Mouse (Mus musculus) retina, postnatal 1 day (tissue): Measurements from ENCODE around the gene Ccdc114.

ENCODE experiments used
- DNase-seq: peaks from one replicate; pipeline ENCODE4 v3.0.0-alpha.2; 2012

Ccdc114 gene

DNA sequence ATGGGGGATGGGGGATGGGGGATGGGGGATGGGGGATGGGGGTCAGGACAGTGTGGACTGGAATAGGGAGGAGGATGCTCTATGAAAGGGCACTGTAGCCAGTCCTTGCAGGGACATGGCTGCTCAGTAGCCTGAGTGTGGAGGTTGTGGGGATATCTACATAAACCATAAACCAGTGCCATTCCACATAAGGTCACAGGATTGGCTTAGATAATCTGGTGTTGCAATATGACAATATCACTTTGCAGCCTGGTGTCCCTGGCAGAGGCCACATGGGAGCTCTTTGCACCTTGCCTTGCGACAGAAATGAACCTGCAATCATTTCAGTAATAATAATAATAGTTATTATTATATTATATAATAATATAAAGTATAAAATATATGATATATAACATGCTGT, 64.5 kb downstream of the Ccdc114 start:
- no peak for DNase-seq

DNA sequence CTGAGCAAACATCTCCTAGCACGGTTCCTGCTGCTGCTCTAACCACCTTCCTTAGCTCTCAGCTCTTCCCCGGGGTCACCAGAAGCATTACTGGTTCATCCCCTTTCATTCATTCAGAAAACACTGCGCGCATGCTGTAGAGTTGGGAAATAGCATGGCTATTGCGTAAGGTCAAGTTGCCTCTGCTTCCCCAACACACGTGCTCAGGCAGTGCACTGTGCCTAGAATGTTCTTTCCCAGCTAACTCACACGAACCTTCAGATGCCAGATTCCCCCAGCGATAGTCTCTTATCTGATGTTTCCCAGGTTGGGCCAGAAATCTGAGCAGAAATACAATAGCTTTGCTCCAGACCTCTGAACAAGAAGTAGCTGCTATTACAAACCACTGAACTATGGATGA, 68.6 kb downstream of the Ccdc114 start:
- DNase-seq: no peak
